Mouse (Mus musculus) kidney, postnatal 14 days (tissue): ENCODE results near the gene Pitpnm1.

ENCODE experiments used
- DNase-seq: peaks from one replicate; pipeline ENCODE4 v3.0.0; 2022; ENCODE audit warnings: mixed read lengths

Gene Pitpnm1

DNA sequence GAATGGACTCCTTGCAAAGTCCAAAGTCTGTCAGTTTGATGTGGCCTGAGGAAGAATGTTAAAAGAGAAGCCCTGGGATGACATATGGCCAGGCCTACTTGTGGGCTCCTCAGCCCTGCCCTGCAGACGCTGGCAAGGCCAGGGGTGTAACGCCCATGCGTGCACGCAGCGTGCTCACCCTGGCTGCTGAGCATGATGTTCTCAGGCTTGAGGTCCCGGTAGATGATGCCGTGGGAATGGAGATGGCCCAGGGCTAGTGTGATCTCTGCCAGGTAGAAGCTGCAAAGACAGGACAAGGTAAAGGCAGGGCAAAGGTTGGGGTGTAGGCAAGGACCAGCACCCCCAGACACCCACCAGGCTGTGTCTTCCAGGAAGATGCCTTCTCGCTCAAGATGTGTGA is 59.3 kb downstream of the Pitpnm1 start:
- no peak for DNase-seq

- peak; percentile 98 for DNase-seq
These were observed 63.1 kb downstream of the Pitpnm1 start, which contains the start of gene Rps6kb2 for GRCm38 (mm10) chr19:4162646-4163542. Rps6kb2 (minus strand) TSS chr19:4163354.

- no peak for DNase-seq
These were observed 63.7 kb downstream of the Pitpnm1 start for GRCm38 (mm10) chr19:4163543-4163887.
